Mouse (Mus musculus) cerebellum, adult 2 months (tissue): Measurements from ENCODE around the gene Nsun2. TPM values are rescaled to one million over a fixed set of nuclear protein-coding genes. Genes with fewer than 3 reads are reported as not detected.

Source experiments
- DNase-seq, 2 experiments: peaks; one replicate each; pipeline ENCODE4 v3.0.0; 2021
- H3K27ac ChIP-seq: fragments of 200-500 bp; 2 replicates; pipeline ENCODE4 v1.5.1; 2012; ENCODE audit warnings: low read length, control low read depth, inconsistent platforms; ENCODE audit not compliant: insufficient read depth
- H3K27me3 ChIP-seq: fragments of 200-500 bp; 2 replicates; pipeline ENCODE4 v1.6.1; 2012; ENCODE audit warnings: inconsistent platforms, mild to moderate bottlenecking, low read length, moderate library complexity; ENCODE audit not compliant: control insufficient read depth, insufficient read depth
- H3K4me1 ChIP-seq: fragments of 200-500 bp; 2 replicates; pipeline ENCODE4 v1.6.1; 2011; ENCODE audit warnings: low read length; ENCODE audit not compliant: control insufficient read depth, insufficient read depth
- H3K4me3 ChIP-seq: fragments of 200-500 bp; replicated peaks from 2 replicates; pipeline ENCODE3; 2011; ENCODE audit warnings: mild to moderate bottlenecking, low read depth, low read length, control low read depth; ENCODE audit not compliant: insufficient read depth
- CTCF ChIP-seq: fragments of 200-500 bp; IDR thresholded peaks from 2 replicates; pipeline ENCODE4 v1.5.1; 2011; ENCODE audit warnings: low read depth, mild to moderate bottlenecking, control low read depth, low read length, moderate library complexity, borderline replicate concordance; ENCODE audit not compliant: insufficient read depth
- POLR2A ChIP-seq: fragments of 200-500 bp; IDR thresholded peaks from 2 replicates; pipeline ENCODE4 v1.6.1; 2011; ENCODE audit warnings: low read length, control low read depth, borderline replicate concordance; ENCODE audit not compliant: insufficient read depth
- WGBS: fragments of 180-500 bp; shearing (Covaris S2); methylation state at CpG from one replicate; pipeline ENCODE4 v1.1.7; 2018; 5-methylcytosine and 5-hydroxymethylcytosine counted together
- polyA plus RNA-seq: library from polyadenylated mRNA; depleted of rRNA; stranded (reverse); fragments of >200 nt; gene quantifications from 2 replicates; pipeline ENCODE4 v1.2.3, GENCODE M21; 2012

Nsun2 gene
- polyA plus RNA-seq, 1 experiment = 67.1 TPM

DNA sequence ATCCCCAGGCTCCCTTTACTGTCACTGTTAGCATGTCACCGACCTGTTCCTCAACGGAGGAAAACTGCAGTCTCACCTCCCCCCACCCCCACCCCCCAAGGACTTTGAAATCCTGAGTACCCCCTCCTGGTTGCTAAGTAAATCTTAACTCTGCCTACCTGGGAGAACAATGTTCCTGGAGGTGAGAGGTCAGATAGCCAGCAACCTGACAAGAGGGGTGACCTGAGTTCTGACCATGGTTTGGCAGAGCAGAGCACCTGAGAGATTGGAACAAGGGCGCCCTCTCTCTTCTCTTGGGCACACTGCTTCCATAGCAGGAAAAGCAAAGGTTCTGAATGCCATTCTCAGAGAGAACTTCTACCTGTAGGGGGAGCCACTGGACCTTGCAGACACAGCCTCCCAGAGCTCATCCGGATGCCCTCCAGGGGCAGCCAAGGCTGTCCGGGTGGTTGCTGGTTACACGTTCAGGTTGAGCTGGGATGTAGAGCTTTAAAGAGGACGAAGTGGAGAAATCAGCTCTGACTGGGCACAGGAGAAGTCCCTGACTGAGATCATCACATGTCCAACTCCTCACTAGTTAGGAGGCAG lies 40.6 kb upstream of the Nsun2 start:
- DNase-seq = peak in 1 of 2 experiments; percentile 50
- 30% methylated on average over 7 of the region's 7 CpGs for WGBS

DNA sequence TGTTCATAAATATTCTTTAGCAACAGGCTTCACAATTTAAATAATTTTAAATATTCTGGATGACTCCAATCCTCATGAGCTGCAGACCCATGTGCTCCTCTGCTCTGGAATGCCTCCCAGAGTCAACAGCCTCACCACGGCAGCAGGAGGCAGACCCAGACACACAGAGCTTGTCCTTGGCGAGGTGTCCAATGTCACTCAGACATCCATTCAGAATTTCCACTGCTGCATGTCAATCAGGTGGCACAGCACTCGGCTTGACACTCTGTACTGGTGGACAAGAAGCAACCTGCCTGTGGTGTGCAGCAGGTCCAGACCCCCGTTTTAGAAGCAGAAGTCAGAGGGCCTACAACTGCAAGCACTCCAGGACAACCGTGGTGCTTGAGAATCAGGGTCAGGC lies 35.3 kb upstream of the Nsun2 start:
- TF ChIP-seq POLR2A (no peak), CTCF (no peak)
- Histone ChIP-seq H3K4me3 (no peak overlapping the region), H3K27ac (no peak overlapping the region), H3K27me3 (no peaks in the 10 kb centered on the region), H3K4me1 (no peaks in the 10 kb centered on the region)
- 59% methylated on average over 5 of the region's 5 CpGs for WGBS
- no peak for DNase-seq

More for the DNA sequence above, 40.6 kb upstream of the Nsun2 start:
- no peak overlapping the region for H3K27ac ChIP-seq
- no peak for TF ChIP-seq POLR2A
- TF ChIP-seq CTCF = peak; percentile 66
- no peaks in the 10 kb centered on the region for H3K27me3 ChIP-seq
- H3K4me1 ChIP-seq = no peaks in the 10 kb centered on the region; the same call in 1 of the 2 replicates
- no peak overlapping the region for H3K4me3 ChIP-seq

DNA sequence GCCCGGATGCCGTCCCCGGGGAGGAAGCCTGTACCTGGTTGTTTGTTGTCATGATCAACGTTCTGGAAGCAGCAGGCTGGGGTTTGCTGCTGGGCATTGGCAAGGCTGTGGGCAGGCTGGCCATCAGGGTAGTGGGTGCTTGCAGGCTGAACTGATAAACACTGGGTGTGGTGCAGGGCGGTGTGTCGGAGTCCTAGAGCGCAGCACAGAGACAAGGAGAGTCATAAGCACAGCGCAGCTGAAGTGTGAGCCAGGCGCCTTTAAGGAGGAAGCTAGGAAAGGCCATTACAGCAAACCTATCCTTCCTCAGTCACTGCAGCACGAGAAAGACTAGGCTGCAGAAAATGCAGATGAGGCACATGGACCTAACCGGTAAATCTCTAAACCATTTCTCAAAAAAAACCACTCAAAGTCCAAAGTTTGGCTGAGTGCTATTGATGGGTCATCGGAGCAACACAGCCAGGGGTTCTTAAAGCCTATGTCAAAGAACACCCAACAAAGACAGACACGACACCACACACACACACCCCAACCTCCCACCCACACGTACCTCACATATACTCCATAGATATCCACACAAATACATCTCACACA lies 31.3 kb upstream of the Nsun2 start:
- 93% methylated on average over 14 of the region's 14 CpGs for WGBS
- H3K4me1 ChIP-seq = no peaks in the 10 kb centered on the region
- DNase-seq = no peak
- no peaks in the 10 kb centered on the region for H3K27me3 ChIP-seq
- no peak for TF ChIP-seq POLR2A
- TF ChIP-seq CTCF = no peak
- no peak overlapping the region for H3K27ac ChIP-seq
- H3K4me3 ChIP-seq = no peak overlapping the region

DNA sequence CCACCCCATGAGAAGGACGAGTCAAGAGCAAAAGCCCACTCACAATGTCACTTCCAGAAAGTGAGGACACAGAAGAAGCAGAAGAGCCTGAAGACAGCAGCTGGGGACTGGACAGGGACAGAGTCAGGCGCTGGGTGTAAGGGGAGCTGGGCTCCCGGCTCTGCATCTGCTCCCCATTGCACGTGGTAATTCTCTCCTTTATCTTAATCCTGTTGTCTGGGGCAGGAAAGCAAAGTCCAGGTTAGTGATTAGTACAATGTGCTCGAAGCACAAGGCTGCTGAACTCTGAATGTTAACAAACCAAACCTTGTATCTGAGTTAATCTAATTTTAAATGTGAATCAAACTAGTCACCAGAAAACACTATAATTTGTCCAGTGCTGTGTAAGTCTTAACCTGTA lies 30.7 kb upstream of the Nsun2 start:
- DNase-seq = no peak
- TF ChIP-seq CTCF (no peak), POLR2A (no peak)
- 89% methylated on average over 5 of the region's 5 CpGs for WGBS
- Histone ChIP-seq H3K27me3 (no peaks in the 10 kb centered on the region), H3K4me1 (no peaks in the 10 kb centered on the region), H3K27ac (no peak overlapping the region), H3K4me3 (no peak overlapping the region)

DNA sequence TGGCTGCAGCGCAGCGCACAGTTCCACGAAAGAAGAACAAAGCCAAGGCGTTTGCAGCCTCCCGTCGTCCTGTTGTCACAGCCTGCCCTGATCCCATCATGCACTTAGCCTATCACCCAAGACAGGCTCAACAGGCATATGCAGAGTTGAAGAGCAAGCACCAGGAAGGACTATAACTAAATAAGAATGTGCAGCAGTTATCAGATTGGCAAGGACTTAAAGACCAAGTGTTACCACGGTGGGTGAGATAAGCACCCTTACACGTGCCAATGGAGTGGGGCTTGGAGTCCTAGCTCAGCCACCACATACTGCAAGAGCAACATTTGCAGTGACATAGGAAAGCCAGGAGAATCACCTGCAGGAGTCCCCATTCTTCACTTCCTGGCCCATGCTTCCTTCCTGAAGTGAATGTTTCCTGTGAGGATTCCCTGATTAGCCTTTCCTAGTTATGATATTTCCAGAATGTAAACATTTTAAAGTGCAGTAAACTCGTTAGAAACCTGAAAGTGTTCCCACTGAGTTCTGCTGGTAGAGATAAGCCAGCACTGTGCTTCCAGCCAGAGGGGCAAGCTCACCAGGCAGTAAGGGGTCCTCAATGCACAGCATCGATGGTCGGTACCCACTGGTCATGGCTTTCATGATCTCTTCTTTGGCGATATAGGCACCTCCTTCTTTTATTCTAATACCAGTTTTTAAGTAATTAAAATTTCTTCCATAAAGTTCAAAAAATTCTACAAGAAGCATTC lies 27.0 kb upstream of the Nsun2 start:
- Histone ChIP-seq H3K4me1 (peaks cover under 1% of the 10 kb centered on the region; the same call in 1 of the 2 replicates), H3K27me3 (no peaks in the 10 kb centered on the region), H3K4me3 (no peak overlapping the region), H3K27ac (no peak overlapping the region)
- WGBS = 86% methylated on average over 12 of the region's 12 CpGs
- no peak for DNase-seq
- TF ChIP-seq POLR2A (no peak), CTCF (no peak)

DNA sequence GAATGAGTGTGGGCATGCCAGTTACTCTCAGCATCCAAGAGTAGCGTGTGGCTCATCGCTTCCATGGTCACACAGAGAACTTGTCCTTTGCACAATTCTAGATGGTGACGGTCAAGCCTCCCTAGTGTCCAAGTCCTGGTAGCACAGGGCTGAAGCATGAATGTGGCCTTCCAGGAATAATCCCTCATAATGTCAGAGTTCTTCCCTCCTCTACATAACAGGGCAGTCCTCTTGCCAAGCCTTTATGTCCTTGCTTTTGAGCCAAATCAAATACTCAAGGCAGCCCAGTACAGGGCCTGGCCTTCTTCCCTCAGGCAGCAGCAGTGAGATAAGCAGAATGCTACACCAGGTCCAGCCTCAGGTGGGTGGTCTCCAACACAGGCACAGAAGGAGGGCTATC lies 25.9 kb upstream of the Nsun2 start:
- TF ChIP-seq POLR2A (no peak), CTCF (no peak)
- H3K27me3 ChIP-seq = no peaks in the 10 kb centered on the region
- peaks cover 4% of the 10 kb centered on the region for H3K4me1 ChIP-seq
- H3K27ac ChIP-seq = no peak overlapping the region
- no peak overlapping the region for H3K4me3 ChIP-seq
- 95% methylated on average over 3 of the region's 3 CpGs for WGBS
- no peak for DNase-seq

DNA sequence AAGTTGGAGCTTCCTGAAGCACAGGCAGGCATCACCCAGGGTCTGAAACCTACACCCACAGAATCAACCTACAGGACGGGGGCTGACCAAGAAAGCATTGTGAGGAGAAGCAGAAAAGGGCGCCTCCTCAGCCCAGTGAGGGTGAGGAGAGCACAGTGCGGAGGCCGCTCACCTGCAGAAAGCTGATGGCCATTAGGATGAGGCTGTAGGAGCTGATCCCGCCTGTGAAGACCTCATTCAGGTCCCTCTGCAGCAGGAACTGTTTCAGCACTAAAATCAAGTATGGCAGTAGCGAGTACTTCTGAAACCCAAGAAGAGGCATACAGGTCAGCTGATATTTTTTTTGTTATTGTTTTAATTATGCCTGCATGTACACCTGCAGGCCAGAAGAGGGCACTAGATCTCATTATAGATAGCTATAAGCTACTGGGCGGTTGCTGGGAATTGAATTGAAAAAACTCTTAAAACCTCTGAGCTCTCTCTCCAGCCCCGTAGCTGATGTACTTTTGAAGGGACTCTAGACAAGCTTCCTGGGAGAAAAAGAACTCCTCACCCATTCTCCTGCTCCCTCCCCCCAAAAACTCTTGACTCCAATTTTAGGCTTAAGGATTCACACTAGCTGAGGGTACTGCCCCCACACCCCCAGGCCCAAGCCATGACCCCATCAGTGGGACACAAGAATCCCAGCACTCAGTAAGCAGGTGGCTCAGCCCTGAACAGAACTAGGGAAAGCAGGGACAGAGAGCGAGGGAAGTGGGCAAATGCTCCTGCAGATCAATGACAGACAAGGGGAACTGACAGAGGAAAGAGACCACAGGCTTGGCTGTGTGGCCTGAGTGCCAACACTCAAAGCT lies 23.9 kb upstream of the Nsun2 start:
- 52% methylated on average over 9 of the region's 9 CpGs for WGBS
- no peak overlapping the region for H3K4me3 ChIP-seq

More for the DNA sequence above, 23.9 kb upstream of the Nsun2 start:
- DNase-seq = peak in 1 of 2 experiments; percentile 55
- no peak for TF ChIP-seq POLR2A
- TF ChIP-seq CTCF = no peak
- Histone ChIP-seq H3K27me3 (no peaks in the 10 kb centered on the region), H3K4me1 (peaks cover 4% of the 10 kb centered on the region), H3K27ac (no peak overlapping the region)
